Mouse (Mus musculus) bone marrow, adult 2 months (tissue): ENCODE measurements around the gene Cfap300. TPM values are rescaled to one million over a fixed set of nuclear protein-coding genes. Genes with fewer than 3 reads are reported as not detected.

Experiments
- H3K27ac ChIP-seq: fragments of 200-500 bp; 2 replicates; pipeline ENCODE4 v1.5.1; 2012; ENCODE audit warnings: low read depth, mild to moderate bottlenecking, control low read depth, inconsistent platforms, low read length; ENCODE audit not compliant: control insufficient read depth, poor library complexity, insufficient read depth
- H3K4me1 ChIP-seq: fragments of 200-500 bp; 2 replicates; pipeline ENCODE4 v1.6.1; 2011; ENCODE audit warnings: low read length; ENCODE audit not compliant: control insufficient read depth, insufficient read depth
- H3K4me3 ChIP-seq: fragments of 200-500 bp; replicated peaks from 2 replicates; pipeline ENCODE3; 2011; ENCODE audit warnings: mild to moderate bottlenecking, low read depth, low read length, control low read depth; ENCODE audit not compliant: control insufficient read depth
- CTCF ChIP-seq: fragments of 200-500 bp; IDR thresholded peaks from 2 replicates; pipeline ENCODE4 v1.5.1; 2011; ENCODE audit warnings: low read length, control low read depth; ENCODE audit not compliant: control insufficient read depth, insufficient read depth
- POLR2A ChIP-seq: fragments of 200-500 bp; IDR thresholded peaks from 2 replicates; pipeline ENCODE4 v1.6.1; 2011; ENCODE audit warnings: low read depth, mild to moderate bottlenecking, control low read depth, low read length, borderline replicate concordance; ENCODE audit not compliant: control insufficient read depth
- WGBS: fragments of 180-500 bp; shearing (Covaris S2); methylation state at CpG from one replicate; pipeline ENCODE4 v1.1.7; 2018; 5-methylcytosine and 5-hydroxymethylcytosine counted together
- polyA plus RNA-seq: library from polyadenylated mRNA; stranded (reverse); fragments of >200 nt; gene quantifications from 2 replicates; pipeline ENCODE4 v1.2.4, GENCODE M21; 2011; ENCODE audit warnings: low replicate concordance; ENCODE audit not compliant: missing spikeins, insufficient read depth, insufficient read length

Gene Cfap300
- polyA plus RNA-seq, 1 experiment = not detected

DNA sequence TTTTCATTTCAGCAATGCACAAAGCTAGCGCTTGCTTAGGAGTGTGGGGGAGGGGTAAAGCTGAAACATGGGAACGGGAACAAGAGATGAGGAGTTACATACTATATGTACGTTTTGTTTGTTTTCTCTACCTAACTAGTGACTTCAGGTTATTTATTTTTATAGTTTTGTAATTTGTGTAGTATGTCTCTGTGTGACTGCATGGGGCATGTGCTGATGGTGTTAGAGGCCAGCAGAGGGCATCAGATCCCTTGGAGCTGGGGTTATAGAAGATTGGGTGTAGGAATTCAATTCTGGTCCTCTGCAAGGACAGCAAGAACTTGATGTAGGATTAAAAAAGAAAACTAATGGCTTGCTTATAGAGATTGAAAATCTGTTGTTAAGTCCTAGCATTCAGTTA is 64.1 kb downstream of the Cfap300 start:
- 77% methylated on average over 3 of the region's 3 CpGs for WGBS
- no peak overlapping the region for H3K27ac ChIP-seq
- H3K4me1 ChIP-seq = no peaks in the 10 kb centered on the region
- TF ChIP-seq CTCF (no peak), POLR2A (no peak)
- no peak overlapping the region for H3K4me3 ChIP-seq

GRCm38 (mm10) chr9:7977587-7977986 is 65.0 kb downstream of the Cfap300 start:
- Histone ChIP-seq H3K27ac (no peak overlapping the region), H3K4me3 (no peak overlapping the region), H3K4me1 (no peaks in the 10 kb centered on the region)
- WGBS = 81% methylated on average over 5 of the region's 5 CpGs
- TF ChIP-seq POLR2A (no peak), CTCF (no peak)

GRCm38 (mm10) chr9:7971993-7972392 is 70.6 kb downstream of the Cfap300 start:
- WGBS = 51% methylated on average over 2 of the region's 2 CpGs
- H3K27ac ChIP-seq = no peak overlapping the region
- TF ChIP-seq CTCF (no peak), POLR2A (no peak)

More at GRCm38 (mm10) chr9:7971993-7972392, 70.6 kb downstream of the Cfap300 start:
- no peaks in the 10 kb centered on the region for H3K4me1 ChIP-seq
- no peak overlapping the region for H3K4me3 ChIP-seq

Other genes with a start within 250 kb of the Cfap300 start
- 25.9 and 41.1 TPM in 2 replicates for gene Birc2, start 205.8 kb downstream of the Cfap300 start, polyA plus RNA-seq
- 21.9 and 45.9 TPM in 2 replicates for gene Birc3, start 169.6 kb downstream of the Cfap300 start, polyA plus RNA-seq
- 4.8 and 7.1 TPM in 2 replicates for gene Yap1, start 38.2 kb downstream of the Cfap300 start, polyA plus RNA-seq
- 2.1 TPM in 1 of 2 replicates, not detected in the other for gene Cep126, start 91.5 kb upstream of the Cfap300 start, polyA plus RNA-seq